Mouse (Mus musculus) heart, postnatal 0 days (tissue): ENCODE data around the gene Pidd1.

ENCODE experiments used
- CTCF ChIP-seq: IDR thresholded peaks from 2 replicates; pipeline ENCODE4 v1.5.1; 2016; ENCODE audit warnings: antibody characterized with exemption, control low read depth, low read depth
- EP300 ChIP-seq: IDR thresholded peaks from 2 replicates; pipeline ENCODE4 v1.6.1; 2016; ENCODE audit warnings: antibody characterized with exemption, low read depth

- no peak for TF ChIP-seq CTCF
- TF ChIP-seq EP300: no peak
Measured at GRCm38 (mm10) chr7:141469901-141470636, 26.2 kb upstream of the Pidd1 start.
